Mouse (Mus musculus) heart, embryonic 13.5 days (tissue): ENCODE measurements around the gene Slamf1. TPM values are rescaled to one million over a fixed set of nuclear protein-coding genes. Genes with fewer than 3 reads are reported as not detected.

Experiments
- ATAC-seq: fragments of 200-750 bp; cut with Nextera tagmentation; 2 replicates; pipeline ENCODE4 v1.8.0; 2017; ENCODE audit warnings: moderate TSS enrichment; ENCODE audit not compliant: insufficient number of reproducible peaks, low FRiP score, low TSS enrichment; ENCODE audit errors: extremely low read depth
- H3K27ac ChIP-seq: fragments of 300-500 bp; sonication (generic); replicated peaks from 2 replicates; pipeline ENCODE4 v1.5.1; 2015; ENCODE audit warnings: moderate library complexity, mild to moderate bottlenecking, inconsistent platforms
- H3K27me3 ChIP-seq: fragments of 300-500 bp; sonication (generic); replicated peaks from 2 replicates; pipeline ENCODE4 v1.6.1; 2015; ENCODE audit warnings: mild to moderate bottlenecking, inconsistent platforms
- H3K36me3 ChIP-seq: fragments of 300-500 bp; sonication (generic); 2 replicates; pipeline ENCODE4 v1.6.1; 2015; ENCODE audit warnings: mild to moderate bottlenecking, inconsistent platforms
- H3K4me1 ChIP-seq: fragments of 300-500 bp; sonication (generic); 2 replicates; pipeline ENCODE4 v1.6.1; 2015; ENCODE audit warnings: inconsistent platforms
- H3K4me2 ChIP-seq: fragments of 300-500 bp; sonication (generic); 2 replicates; pipeline ENCODE4 v1.6.1; 2015; ENCODE audit warnings: inconsistent platforms, mild to moderate bottlenecking, moderate library complexity
- H3K4me3 ChIP-seq: fragments of 300-500 bp; sonication (generic); 2 replicates; pipeline ENCODE4 v1.5.1; 2015; ENCODE audit warnings: moderate library complexity, mild to moderate bottlenecking, inconsistent platforms
- H3K9ac ChIP-seq: fragments of 300-500 bp; sonication (generic); 2 replicates; pipeline ENCODE4 v1.6.1; 2015; ENCODE audit warnings: inconsistent platforms, mild to moderate bottlenecking, moderate library complexity
- H3K9me3 ChIP-seq: fragments of 300-500 bp; sonication (generic); 2 replicates; pipeline ENCODE4 v1.6.1; 2016; ENCODE audit warnings: inconsistent platforms
- WGBS: fragments of 180-500 bp; shearing (Covaris S2); methylation state at CpG from one replicate; pipeline ENCODE4 v1.1.7; 2015; ENCODE audit warnings: mixed read lengths; 5-methylcytosine and 5-hydroxymethylcytosine counted together
- polyA plus RNA-seq: library from polyadenylated mRNA; unstranded; fragments of >200 nt; fragmentation: Nextera tagmentation; extraction: Ambion mirVana; gene quantifications from 2 replicates; pipeline ENCODE4 v1.2.1, GENCODE M21; 2015

The Slamf1 gene
- 0.20 and 0.39 TPM in 2 replicates for polyA plus RNA-seq

GRCm38 (mm10) chr1:171766898-171767297 lies at the start of gene Slamf1:
Gene Slamf1 (plus strand): TSS chr1:171767127.
- WGBS = 18% methylated on average over 6 of the region's 6 CpGs
- no peaks in the 10 kb centered on the region for H3K9me3 ChIP-seq
- H3K27ac ChIP-seq = no peak within 1 kb of the TSS
- no peak within 1 kb of the TSS for H3K4me2 ChIP-seq
- no peak within 1 kb of the TSS for H3K4me3 ChIP-seq
- H3K4me1 ChIP-seq = peaks cover 8% of the 10 kb centered on the region; the same call in 1 of the 2 replicates
- ATAC-seq = no peak
- no peak within 1 kb of the TSS for H3K9ac ChIP-seq
- no peaks in the 10 kb centered on the region for H3K27me3 ChIP-seq
- H3K36me3 ChIP-seq = no peaks in the 10 kb centered on the region

GRCm38 (mm10) chr1:171731195-171731594 lies 35.7 kb upstream of the Slamf1 start:
- peaks cover 8% of the 10 kb centered on the region; the same call in 1 of the 2 replicates for H3K9me3 ChIP-seq
- H3K4me2 ChIP-seq = no peak overlapping the region
- H3K27ac ChIP-seq = no peak overlapping the region
- H3K36me3 ChIP-seq = no peaks in the 10 kb centered on the region
- no peak for ATAC-seq
- no peaks in the 10 kb centered on the region for H3K27me3 ChIP-seq
- H3K4me1 ChIP-seq = no peaks in the 10 kb centered on the region
- H3K9ac ChIP-seq = no peak overlapping the region
- no peak overlapping the region for H3K4me3 ChIP-seq

GRCm38 (mm10) chr1:171734898-171735297 lies 32.0 kb upstream of the Slamf1 start:
- Histone ChIP-seq H3K27me3 (no peaks in the 10 kb centered on the region), H3K4me1 (no peaks in the 10 kb centered on the region), H3K9me3 (no peaks in the 10 kb centered on the region), H3K36me3 (no peaks in the 10 kb centered on the region), H3K27ac (no peak overlapping the region), H3K9ac (no peak overlapping the region), H3K4me2 (no peak overlapping the region), H3K4me3 (no peak overlapping the region)
- no peak for ATAC-seq
- WGBS = 69% methylated on average over 6 of the region's 6 CpGs

- ATAC-seq = no peak
- H3K36me3 ChIP-seq = no peaks in the 10 kb centered on the region
- no peak overlapping the region for H3K4me3 ChIP-seq
- 80% methylated on average over 3 of the region's 3 CpGs for WGBS
- no peaks in the 10 kb centered on the region for H3K4me1 ChIP-seq
- no peak overlapping the region for H3K27ac ChIP-seq
- no peaks in the 10 kb centered on the region for H3K9me3 ChIP-seq
- no peak overlapping the region for H3K4me2 ChIP-seq
- H3K9ac ChIP-seq = no peak overlapping the region
- no peaks in the 10 kb centered on the region for H3K27me3 ChIP-seq
These were observed 18.6 kb upstream of the Slamf1 start for GRCm38 (mm10) chr1:171748127-171748969.

- no peaks in the 10 kb centered on the region for H3K9me3 ChIP-seq
- no peaks in the 10 kb centered on the region for H3K36me3 ChIP-seq
- 38% methylated on average over 5 of the region's 5 CpGs for WGBS
- no peaks in the 10 kb centered on the region for H3K4me1 ChIP-seq
- H3K9ac ChIP-seq = no peak overlapping the region
- H3K4me3 ChIP-seq = no peak overlapping the region
- no peak overlapping the region for H3K27ac ChIP-seq
- H3K27me3 ChIP-seq = no peaks in the 10 kb centered on the region
- no peak for ATAC-seq
- H3K4me2 ChIP-seq = no peak overlapping the region
These were observed 5.0 kb upstream of the Slamf1 start for GRCm38 (mm10) chr1:171761853-171762448.

GRCm38 (mm10) chr1:171770996-171771395 lies 4.1 kb downstream of the Slamf1 start:
- no peaks in the 10 kb centered on the region for H3K9me3 ChIP-seq
- H3K4me1 ChIP-seq = peaks cover 8% of the 10 kb centered on the region; the same call in 1 of the 2 replicates
- no peak overlapping the region for H3K4me3 ChIP-seq
- no peak overlapping the region for H3K9ac ChIP-seq
- no peak overlapping the region for H3K4me2 ChIP-seq
- 69% methylated on average over 6 of the region's 6 CpGs for WGBS
- no peak for ATAC-seq
- no peaks in the 10 kb centered on the region for H3K36me3 ChIP-seq
- H3K27ac ChIP-seq = no peak overlapping the region
- H3K27me3 ChIP-seq = no peaks in the 10 kb centered on the region

- no peaks in the 10 kb centered on the region for H3K27me3 ChIP-seq
- H3K36me3 ChIP-seq = no peaks in the 10 kb centered on the region
- no peak for ATAC-seq
- no peak overlapping the region for H3K4me3 ChIP-seq
- WGBS = 68% methylated on average over 8 of the region's 8 CpGs
- no peak overlapping the region for H3K27ac ChIP-seq
- H3K9ac ChIP-seq = no peak overlapping the region
- peaks cover 8% of the 10 kb centered on the region; the same call in 1 of the 2 replicates for H3K4me1 ChIP-seq
- H3K9me3 ChIP-seq = no peaks in the 10 kb centered on the region
- H3K4me2 ChIP-seq = no peak overlapping the region
These were observed 5.3 kb downstream of the Slamf1 start for GRCm38 (mm10) chr1:171772121-171772735.

- WGBS = 66% methylated on average over 10 of the region's 10 CpGs
- Histone ChIP-seq H3K27me3 (no peaks in the 10 kb centered on the region), H3K9me3 (no peaks in the 10 kb centered on the region), H3K36me3 (no peaks in the 10 kb centered on the region), H3K27ac (no peak overlapping the region), H3K4me1 (peaks cover 6% of the 10 kb centered on the region; the same call in 1 of the 2 replicates), H3K9ac (no peak overlapping the region), H3K4me2 (no peak overlapping the region), H3K4me3 (no peak overlapping the region)
- ATAC-seq = no peak
These were observed 6.5 kb downstream of the Slamf1 start for GRCm38 (mm10) chr1:171773232-171773989.

- H3K4me3 ChIP-seq = no peak overlapping the region
- no peak overlapping the region for H3K4me2 ChIP-seq
- H3K9me3 ChIP-seq = no peaks in the 10 kb centered on the region
- no peak overlapping the region for H3K9ac ChIP-seq
- H3K36me3 ChIP-seq = no peaks in the 10 kb centered on the region
- H3K27me3 ChIP-seq = no peaks in the 10 kb centered on the region
- H3K4me1 ChIP-seq = no peaks in the 10 kb centered on the region
- no peak for ATAC-seq
- H3K27ac ChIP-seq = no peak overlapping the region
- WGBS = 72% methylated on average over 5 of the region's 5 CpGs
These were observed 7.3 kb downstream of the Slamf1 start for GRCm38 (mm10) chr1:171774266-171774665.

- no peak overlapping the region for H3K9ac ChIP-seq
- ATAC-seq = no peak
- H3K4me2 ChIP-seq = no peak overlapping the region
- H3K27ac ChIP-seq = no peak overlapping the region
- H3K4me1 ChIP-seq = no peaks in the 10 kb centered on the region
- WGBS = 66% methylated on average over 11 of the region's 11 CpGs
- H3K36me3 ChIP-seq = no peaks in the 10 kb centered on the region
- H3K4me3 ChIP-seq = no peak overlapping the region
- H3K9me3 ChIP-seq = no peaks in the 10 kb centered on the region
- no peaks in the 10 kb centered on the region for H3K27me3 ChIP-seq
These were observed 7.8 kb downstream of the Slamf1 start for GRCm38 (mm10) chr1:171774678-171775077.

GRCm38 (mm10) chr1:171775781-171776180 lies 8.9 kb downstream of the Slamf1 start:
- Histone ChIP-seq H3K27ac (no peak overlapping the region), H3K4me2 (no peak overlapping the region), H3K4me1 (no peaks in the 10 kb centered on the region), H3K36me3 (no peaks in the 10 kb centered on the region), H3K9ac (no peak overlapping the region), H3K4me3 (no peak overlapping the region), H3K9me3 (no peaks in the 10 kb centered on the region), H3K27me3 (no peaks in the 10 kb centered on the region)
- 76% methylated on average over 4 of the region's 4 CpGs for WGBS
- ATAC-seq = no peak
